Mouse (Mus musculus) intestine, embryonic 15.5 days (tissue): ENCODE measurements around the gene Coq10b. TPM values are rescaled to one million over a fixed set of nuclear protein-coding genes. Genes with fewer than 3 reads are reported as not detected.
A peak's percentile ranks its signal among the peaks of the same experiment; 100 is the strongest.
"Not testable (repeated sequence)": the region's sequence is repeated elsewhere in the genome, so short reads cannot be mapped to it uniquely, and the experiment has no call there.

ENCODE experiments used
- ATAC-seq: fragments of 200-750 bp; cut with Nextera tagmentation; 2 replicates; pipeline ENCODE4 v1.8.0; 2017; ENCODE audit warnings: moderate TSS enrichment, moderate library complexity
- H3K27ac ChIP-seq: fragments of 300-500 bp; sonication (generic); 2 replicates; pipeline ENCODE4 v1.5.1; 2015; ENCODE audit warnings: mild to moderate bottlenecking, inconsistent platforms
- H3K27me3 ChIP-seq: fragments of 300-500 bp; sonication (generic); replicated peaks from 2 replicates; pipeline ENCODE4 v1.6.1; 2015; ENCODE audit warnings: inconsistent platforms
- H3K36me3 ChIP-seq: fragments of 300-500 bp; sonication (generic); 2 replicates; pipeline ENCODE4 v1.6.1; 2015; ENCODE audit warnings: inconsistent platforms
- H3K4me1 ChIP-seq: fragments of 300-500 bp; sonication (generic); replicated peaks from 2 replicates; pipeline ENCODE4 v1.6.1; 2015; ENCODE audit warnings: inconsistent platforms
- H3K4me2 ChIP-seq: fragments of 300-500 bp; sonication (generic); replicated peaks from 2 replicates; pipeline ENCODE4 v1.6.1; 2015; ENCODE audit warnings: mild to moderate bottlenecking, inconsistent platforms
- H3K4me3 ChIP-seq: fragments of 300-500 bp; sonication (generic); replicated peaks from 2 replicates; pipeline ENCODE4 v1.5.1; 2015; ENCODE audit warnings: inconsistent platforms
- H3K9ac ChIP-seq: fragments of 300-500 bp; sonication (generic); 2 replicates; pipeline ENCODE4 v1.6.1; 2015; ENCODE audit warnings: inconsistent platforms
- H3K9me3 ChIP-seq: fragments of 300-500 bp; sonication (generic); 2 replicates; pipeline ENCODE4 v1.6.1; 2016; ENCODE audit warnings: inconsistent platforms
- WGBS: fragments of 180-500 bp; shearing (Covaris S2); methylation state at CpG from one replicate; pipeline ENCODE4 v1.1.7; 2015; 5-methylcytosine and 5-hydroxymethylcytosine counted together
- polyA plus RNA-seq: library from polyadenylated mRNA; unstranded; fragments of >200 nt; fragmentation: Nextera tagmentation; extraction: Ambion mirVana; gene quantifications from 2 replicates; pipeline ENCODE4 v1.2.1, GENCODE M21; 2015

Gene Coq10b
- polyA plus RNA-seq, result 16.7 and 17.8 TPM in 2 replicates

DNA sequence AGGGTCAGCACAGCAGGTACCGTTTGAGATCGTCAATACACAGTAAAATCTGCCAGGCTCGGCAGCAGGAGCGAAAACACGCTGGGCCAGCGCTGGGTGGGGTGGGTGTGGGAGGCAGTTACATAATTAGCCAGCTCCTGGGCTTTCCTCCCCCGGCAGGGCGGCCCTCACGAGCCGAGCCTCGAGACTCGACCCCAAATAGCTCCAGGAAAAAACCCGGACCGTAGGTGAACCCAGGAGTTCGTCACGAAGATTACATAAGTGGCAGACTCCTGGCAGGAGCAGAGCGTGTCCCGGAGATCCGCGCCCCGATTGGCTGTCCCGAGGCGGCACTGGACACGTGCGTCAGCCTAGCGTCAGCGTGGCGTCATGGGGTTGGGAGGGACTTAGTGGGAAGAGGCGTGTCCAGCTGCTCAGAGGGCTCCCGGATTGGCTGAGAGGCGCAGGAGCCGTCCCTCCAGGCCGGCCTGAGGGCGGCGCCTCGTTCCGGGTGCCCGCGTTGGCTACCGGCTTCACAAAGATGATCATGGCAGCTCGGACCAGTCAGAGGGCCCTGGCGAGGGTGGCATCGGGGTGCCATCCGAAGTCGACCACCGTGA lies at the start of gene Coq10b:
TSS of gene Coq10b (plus strand) at position 416 of the 599 bp plus-strand sequence.
- peaks cover 3% of the 10 kb centered on the region; the same call in 1 of the 2 replicates for H3K4me1 ChIP-seq
- no peaks in the 10 kb centered on the region for H3K27me3 ChIP-seq
- H3K4me3 ChIP-seq, result peak within 1 kb of the TSS; percentile 88
- no peaks in the 10 kb centered on the region for H3K9me3 ChIP-seq
- 0 out of 2 replicates have a peak, but pooled peaks cover 4% of the 10 kb centered on the region for H3K36me3 ChIP-seq
- peak; percentile 100 for ATAC-seq
- H3K9ac ChIP-seq, result peak within 1 kb of the TSS; percentile 62
- under 1% methylated on average over 46 of the region's 46 CpGs for WGBS
- peak within 1 kb of the TSS; percentile 80 for H3K27ac ChIP-seq
- H3K4me2 ChIP-seq, result peak within 1 kb of the TSS; percentile 81

DNA sequence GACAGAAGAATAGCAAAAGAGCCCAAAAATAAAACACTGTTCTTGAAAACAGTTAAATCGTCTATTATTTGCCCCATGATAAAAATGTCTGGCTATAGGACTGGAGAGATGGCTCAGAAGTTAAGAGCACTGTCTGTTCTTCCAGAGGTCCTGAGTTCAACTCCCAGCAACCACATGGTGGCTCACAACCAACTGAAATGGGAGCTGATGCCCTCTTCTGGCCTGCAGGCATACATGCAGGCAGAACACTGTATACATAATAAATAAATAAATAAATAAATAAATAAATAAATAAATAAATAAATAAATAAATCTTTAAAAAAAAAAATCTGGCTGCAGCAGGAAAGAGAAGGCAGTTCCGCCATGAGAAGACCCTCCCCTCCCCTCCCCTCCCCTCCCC lies 44.3 kb upstream of the Coq10b start:
- H3K27me3 ChIP-seq, H3K9ac ChIP-seq, H3K9me3 ChIP-seq, H3K4me1 ChIP-seq, ATAC-seq, H3K27ac ChIP-seq, H3K4me3 ChIP-seq, H3K4me2 ChIP-seq: not testable (repeated sequence)
- H3K36me3 ChIP-seq, result peaks cover 24% of the 10 kb centered on the region
- 88% methylated on average over 2 of the region's 2 CpGs for WGBS

DNA sequence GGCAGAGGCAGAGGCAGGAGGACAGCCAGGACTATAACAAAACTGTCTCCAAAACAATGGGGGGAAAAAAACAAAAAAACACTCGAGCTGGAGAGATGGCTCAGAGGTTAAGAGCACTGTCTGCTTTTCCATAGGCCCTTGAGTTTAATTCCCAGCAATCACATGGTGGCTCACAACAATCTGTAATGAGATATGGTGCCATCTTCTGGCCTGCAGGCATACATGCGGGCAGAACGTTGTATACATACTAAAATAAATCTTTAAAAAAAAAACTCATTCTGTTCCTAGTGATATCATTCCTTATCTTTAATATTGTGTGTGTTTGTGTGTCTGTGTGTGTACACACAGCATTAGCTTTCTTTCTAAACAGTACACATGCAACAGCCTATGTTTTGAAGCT lies 40.1 kb upstream of the Coq10b start:
- H3K4me2 ChIP-seq, result no peak overlapping the region
- 55% methylated on average over 3 of the region's 3 CpGs for WGBS
- no peak overlapping the region for H3K27ac ChIP-seq
- no peak overlapping the region for H3K9ac ChIP-seq
- ATAC-seq, result no peak
- H3K36me3 ChIP-seq, result peaks cover 13% of the 10 kb centered on the region
- no peak overlapping the region for H3K4me3 ChIP-seq
- H3K9me3 ChIP-seq, result no peaks in the 10 kb centered on the region
- no peaks in the 10 kb centered on the region for H3K4me1 ChIP-seq
- no peaks in the 10 kb centered on the region for H3K27me3 ChIP-seq

DNA sequence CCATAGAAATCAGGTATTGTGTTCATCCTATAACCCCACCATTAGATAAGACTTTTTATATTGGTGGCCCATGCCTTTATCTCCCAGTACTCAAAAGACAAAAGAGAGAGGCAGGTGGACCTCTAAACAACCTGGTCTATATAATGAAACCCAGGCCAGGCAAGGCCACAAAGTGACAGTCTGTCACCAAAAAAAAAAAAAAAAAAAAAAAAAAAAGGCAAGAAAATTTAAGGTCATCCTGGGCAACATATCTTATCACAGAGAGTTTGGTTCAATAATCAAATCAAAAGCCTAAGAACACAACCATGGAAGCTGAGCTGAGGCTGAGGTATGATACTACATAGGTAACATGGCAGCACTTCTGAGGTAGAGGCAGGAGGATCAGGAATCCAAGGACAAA lies 30.7 kb upstream of the Coq10b start:
- no peaks in the 10 kb centered on the region for H3K9me3 ChIP-seq
- H3K4me2 ChIP-seq, result no peak overlapping the region
- H3K4me1 ChIP-seq, result no peaks in the 10 kb centered on the region
- no peak overlapping the region for H3K27ac ChIP-seq
- no peak for ATAC-seq
- H3K9ac ChIP-seq, result no peak overlapping the region
- no peak overlapping the region for H3K4me3 ChIP-seq
- H3K36me3 ChIP-seq, result 0 out of 2 replicates have a peak, but pooled peaks cover 3% of the 10 kb centered on the region
- H3K27me3 ChIP-seq, result no peaks in the 10 kb centered on the region

DNA sequence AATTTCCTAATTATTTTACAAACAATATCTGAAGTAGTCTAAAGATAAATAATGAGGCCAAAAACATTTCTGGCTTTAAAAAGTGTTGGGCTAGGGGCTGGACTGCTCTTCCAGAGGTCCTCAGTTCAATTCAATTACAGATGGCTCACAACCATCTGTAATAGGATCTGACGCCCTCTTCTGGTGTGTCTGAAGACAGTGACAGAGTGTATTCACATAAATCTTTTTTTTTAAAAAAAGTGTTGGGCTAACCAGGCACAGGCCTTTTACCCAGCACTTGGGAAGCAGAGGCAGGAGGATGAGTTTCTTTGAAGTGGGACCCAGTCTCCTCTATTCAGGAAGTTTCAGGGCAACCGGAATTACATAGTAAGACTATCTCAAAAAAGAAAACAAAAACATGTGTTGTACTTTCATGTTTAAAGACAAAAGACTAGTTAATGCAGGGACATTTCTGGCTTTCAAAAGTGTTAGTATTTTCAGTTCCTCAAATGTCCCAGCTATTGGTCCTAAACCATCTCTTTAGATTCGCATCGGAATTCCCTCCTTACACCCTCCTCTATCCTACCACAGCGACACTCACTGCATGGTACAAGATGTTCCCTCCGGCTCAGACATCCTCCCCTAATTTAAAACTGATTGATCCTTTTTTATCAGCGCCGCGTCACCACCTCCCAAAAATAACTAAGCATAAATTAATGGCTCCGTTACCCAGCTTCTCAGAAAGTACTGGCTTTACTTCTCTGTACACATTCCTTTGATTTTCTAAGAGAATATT lies 26.7 kb upstream of the Coq10b start:
- no peak overlapping the region; the same call in 1 of the 2 replicates for H3K27ac ChIP-seq
- H3K27me3 ChIP-seq, result no peaks in the 10 kb centered on the region
- ATAC-seq, result no peak
- 7% methylated on average over 10 of the region's 10 CpGs for WGBS
- H3K4me3 ChIP-seq, result peak overlapping the region; percentile 91
- no peaks in the 10 kb centered on the region for H3K9me3 ChIP-seq
- H3K4me2 ChIP-seq, result peak overlapping the region; percentile 58
- no peaks in the 10 kb centered on the region for H3K4me1 ChIP-seq
- peak overlapping the region; percentile 98 for H3K9ac ChIP-seq
- H3K36me3 ChIP-seq, result no peaks in the 10 kb centered on the region

DNA sequence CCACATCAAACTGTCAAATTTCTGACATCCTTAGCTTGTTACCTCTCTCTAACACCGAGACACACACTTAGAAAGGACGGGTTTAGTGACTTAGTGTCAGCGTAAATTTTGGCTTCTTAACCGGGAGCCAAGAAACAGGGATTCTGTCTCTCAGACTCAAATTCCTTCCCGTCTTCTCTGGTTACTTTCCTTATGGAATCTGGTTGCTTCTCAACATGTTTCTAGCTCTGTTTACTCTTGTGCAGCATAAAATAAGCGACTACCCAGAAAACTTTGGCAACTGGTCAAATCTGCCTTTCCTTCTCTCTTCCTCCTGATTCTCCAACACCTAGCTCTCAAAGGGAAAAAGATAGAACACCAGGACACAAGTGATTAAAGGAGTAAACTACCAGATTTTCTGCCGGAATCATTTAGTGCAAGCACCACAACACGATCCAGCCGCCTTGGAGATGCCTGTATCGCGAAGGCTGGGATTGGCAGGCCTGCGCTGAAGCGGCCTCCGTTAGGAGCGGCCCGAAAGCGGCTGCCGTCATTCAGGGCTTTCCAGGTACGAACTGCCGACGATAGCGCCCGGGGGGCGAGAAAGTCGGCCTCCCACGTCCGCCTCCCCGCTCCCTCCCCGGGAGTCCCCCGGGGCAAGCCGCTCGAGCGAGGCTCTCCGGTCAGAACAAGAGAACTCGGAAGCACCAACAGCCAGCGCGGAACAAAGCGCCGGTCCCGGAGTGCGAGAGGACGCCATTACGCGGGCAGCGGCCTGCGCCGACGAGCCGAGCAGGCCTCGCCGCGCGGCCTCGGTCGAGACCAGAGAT lies 25.9 kb upstream of the Coq10b start:
- Histone ChIP-seq H3K4me1 (no peaks in the 10 kb centered on the region), H3K9ac (peak overlapping the region; percentile 98), H3K27me3 (no peaks in the 10 kb centered on the region), H3K4me2 (peak overlapping the region; percentile 58), H3K4me3 (peak overlapping the region; percentile 91), H3K27ac (peak overlapping the region; percentile 93), H3K36me3 (no peaks in the 10 kb centered on the region), H3K9me3 (no peaks in the 10 kb centered on the region)
- WGBS, result under 1% methylated on average over 55 of the region's 55 CpGs
- ATAC-seq, result peak; percentile 58

DNA sequence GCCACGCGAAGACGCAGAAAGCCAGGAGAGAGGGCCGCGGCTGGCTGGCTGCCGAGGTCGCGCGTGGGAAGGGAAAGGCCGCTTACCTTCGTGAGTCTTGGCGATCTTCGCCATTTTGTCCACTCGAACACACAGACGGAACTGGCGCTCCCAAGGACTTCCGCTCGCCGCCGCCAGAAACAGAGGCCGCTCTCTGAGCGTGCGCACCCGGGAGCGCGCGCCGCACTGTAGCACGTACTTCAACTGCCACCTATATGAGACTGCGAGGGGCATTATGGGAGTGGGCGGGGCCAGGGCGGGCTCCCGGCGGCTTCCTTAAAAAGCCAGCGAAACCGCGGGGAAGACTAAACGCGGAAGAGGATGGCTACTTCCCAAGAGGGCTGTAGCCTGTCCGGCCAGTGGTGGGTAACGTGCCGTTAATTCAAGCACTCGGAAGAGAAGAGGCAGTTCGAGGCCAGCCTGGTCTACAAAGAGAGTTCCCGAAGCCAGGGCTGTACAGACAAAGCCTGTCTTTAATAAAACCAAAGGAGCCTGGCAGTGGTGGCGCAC lies 25.2 kb upstream of the Coq10b start, which contains the start of gene Sf3b1:
TSS of gene Sf3b1 (minus strand) at position 229 of the 549 bp plus-strand sequence.
- Histone ChIP-seq H3K4me1 (no peaks in the 10 kb centered on the region), H3K9me3 (no peaks in the 10 kb centered on the region), H3K27me3 (no peaks in the 10 kb centered on the region), H3K27ac (peak within 1 kb of the TSS; percentile 93), H3K9ac (peak within 1 kb of the TSS; percentile 98), H3K4me2 (peak within 1 kb of the TSS; percentile 62), H3K36me3 (no peaks in the 10 kb centered on the region), H3K4me3 (peak within 1 kb of the TSS; percentile 91)
- ATAC-seq, result peak; percentile 99
- WGBS, result 1% methylated on average over 46 of the region's 46 CpGs

DNA sequence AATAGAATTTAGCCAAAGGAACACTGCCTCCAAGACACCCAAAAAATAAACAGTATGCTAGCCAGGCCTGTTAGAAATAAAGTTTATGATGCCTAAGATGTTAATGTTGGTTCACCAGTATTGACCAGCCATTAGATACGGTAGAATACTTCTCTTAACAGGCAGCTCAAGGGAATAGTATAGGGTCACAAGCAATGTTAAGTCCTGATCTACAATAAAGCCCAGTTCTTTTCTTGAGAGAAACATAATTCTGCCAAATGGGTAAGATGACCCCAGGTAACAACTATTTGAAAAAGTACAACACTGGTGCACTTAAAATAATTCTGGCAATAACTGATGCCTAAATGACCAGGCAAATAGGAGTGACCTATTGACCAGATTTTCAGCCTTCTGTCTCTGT lies 24.6 kb upstream of the Coq10b start:
- WGBS, result 94% methylated on average over 1 of the region's 1 CpGs
- H3K36me3 ChIP-seq, result no peaks in the 10 kb centered on the region
- no peak overlapping the region for H3K4me3 ChIP-seq
- no peaks in the 10 kb centered on the region for H3K4me1 ChIP-seq
- H3K9me3 ChIP-seq, result no peaks in the 10 kb centered on the region
- no peak overlapping the region for H3K27ac ChIP-seq
- no peaks in the 10 kb centered on the region for H3K27me3 ChIP-seq
- peak overlapping the region; percentile 62 for H3K4me2 ChIP-seq
- ATAC-seq, result no peak
- no peak overlapping the region for H3K9ac ChIP-seq

DNA sequence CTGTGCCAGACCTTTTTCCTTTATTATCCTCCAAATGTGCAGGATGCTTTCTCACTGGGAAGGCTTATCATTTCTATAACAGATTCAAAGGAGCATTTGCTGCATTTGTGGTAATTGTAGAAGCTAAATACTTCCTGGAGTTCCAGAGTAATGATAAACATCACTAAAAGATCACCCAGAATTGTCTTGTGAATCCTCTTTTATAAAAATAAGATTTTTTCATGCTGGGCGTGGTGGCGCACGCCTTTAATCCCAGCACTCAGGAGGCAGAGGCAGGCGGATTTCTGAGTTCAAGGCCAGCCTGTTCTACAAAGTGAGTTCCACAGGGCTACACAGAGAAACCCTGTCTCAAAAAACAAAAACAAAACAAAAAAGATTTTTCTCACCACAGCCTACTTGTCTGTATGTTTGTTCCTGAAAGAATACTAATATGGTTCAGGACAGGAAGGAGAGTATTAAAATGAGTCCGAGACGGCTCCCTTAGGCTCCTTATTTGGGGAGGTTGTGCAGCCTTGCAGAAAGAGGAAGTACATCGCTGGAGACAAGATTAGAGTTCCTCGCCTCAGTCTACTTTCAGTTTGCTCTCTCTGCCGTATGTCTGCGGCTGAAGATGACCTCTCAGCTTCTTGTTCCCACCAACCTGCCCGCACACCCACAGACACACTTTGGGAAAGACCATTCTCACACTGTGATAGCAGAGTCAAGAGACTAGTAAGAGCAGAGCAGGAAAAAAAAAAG lies 23.9 kb upstream of the Coq10b start:
- Histone ChIP-seq H3K4me3 (no peak overlapping the region), H3K9ac (no peak overlapping the region), H3K27ac (no peak overlapping the region), H3K36me3 (no peaks in the 10 kb centered on the region), H3K9me3 (no peaks in the 10 kb centered on the region), H3K4me1 (no peaks in the 10 kb centered on the region), H3K4me2 (no peak overlapping the region; the same call in 1 of the 2 replicates), H3K27me3 (no peaks in the 10 kb centered on the region)
- WGBS, result 77% methylated on average over 11 of the region's 11 CpGs
- no peak for ATAC-seq

DNA sequence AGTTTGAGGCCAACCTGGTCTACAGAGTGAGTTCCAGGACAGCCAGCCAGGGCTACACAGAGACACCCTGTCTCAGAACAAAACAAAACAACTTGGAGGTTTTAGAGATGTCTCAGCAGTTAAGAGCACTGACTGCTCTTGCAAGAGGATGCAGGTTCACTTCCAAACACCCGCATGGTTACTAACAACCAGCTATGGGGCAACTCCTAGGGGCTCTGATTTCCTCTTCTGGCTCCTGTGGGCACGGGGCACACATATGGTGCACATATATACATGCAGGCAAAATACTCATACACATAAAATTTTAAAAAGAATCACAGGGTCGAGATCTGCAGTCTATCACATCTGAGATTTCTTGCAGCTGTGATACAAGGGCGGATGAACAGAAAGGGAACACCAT lies 23.1 kb upstream of the Coq10b start:
- no peak overlapping the region for H3K4me3 ChIP-seq
- H3K27me3 ChIP-seq, result no peaks in the 10 kb centered on the region
- no peaks in the 10 kb centered on the region for H3K9me3 ChIP-seq
- H3K27ac ChIP-seq, result no peak overlapping the region
- H3K4me2 ChIP-seq, result no peak overlapping the region
- no peaks in the 10 kb centered on the region for H3K36me3 ChIP-seq
- ATAC-seq, result no peak
- 70% methylated on average over 4 of the region's 4 CpGs for WGBS
- no peaks in the 10 kb centered on the region for H3K4me1 ChIP-seq
- no peak overlapping the region for H3K9ac ChIP-seq

DNA sequence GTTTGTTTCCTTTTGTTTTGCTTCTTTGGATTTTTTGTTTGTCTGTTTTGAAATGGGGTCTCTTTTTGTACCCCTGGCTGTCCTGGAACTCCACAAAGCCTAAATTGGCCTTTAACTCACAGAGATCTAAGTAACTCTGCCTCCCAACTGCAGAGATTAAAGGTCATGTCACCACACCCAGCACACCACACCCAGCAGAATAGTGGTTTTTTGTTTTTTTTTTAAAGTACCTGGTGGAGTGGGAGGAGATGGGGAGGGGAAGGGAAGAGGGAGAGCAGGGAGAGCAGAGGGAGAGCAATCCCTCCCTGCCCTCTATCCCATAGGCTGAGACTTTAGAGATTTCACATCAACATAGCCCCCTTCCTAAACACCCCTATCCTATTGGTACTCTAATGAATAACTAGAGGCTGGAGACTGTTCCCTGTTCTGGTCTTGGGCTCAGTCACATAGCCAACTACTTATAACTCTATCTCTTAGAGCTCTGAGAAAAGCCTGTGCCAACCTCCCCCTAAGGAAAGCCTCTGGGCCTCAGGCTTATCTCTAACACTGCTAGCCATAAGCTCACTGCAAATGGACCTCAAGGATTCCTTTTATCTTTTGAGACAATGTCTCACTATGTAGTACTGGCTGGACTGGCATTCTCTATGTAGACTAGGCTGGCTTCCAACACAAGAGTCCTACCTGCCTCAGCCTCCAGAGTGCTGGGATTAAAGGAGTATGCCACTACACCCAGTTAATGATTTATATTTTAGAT lies 21.4 kb upstream of the Coq10b start:
- Histone ChIP-seq H3K9me3 (no peaks in the 10 kb centered on the region), H3K36me3 (no peaks in the 10 kb centered on the region), H3K27ac (no peak overlapping the region), H3K4me2 (no peak overlapping the region), H3K27me3 (no peaks in the 10 kb centered on the region), H3K4me1 (no peaks in the 10 kb centered on the region), H3K9ac (no peak overlapping the region), H3K4me3 (no peak overlapping the region)
- no peak for ATAC-seq
